Mouse (Mus musculus): Measurements from ENCODE around the gene Rps6kc1. TPM values are rescaled to one million over a fixed set of nuclear protein-coding genes. Genes with fewer than 3 reads are reported as not detected.

Gene Rps6kc1
- polyA plus RNA-seq, 1 experiment = 36.2 TPM

DNA sequence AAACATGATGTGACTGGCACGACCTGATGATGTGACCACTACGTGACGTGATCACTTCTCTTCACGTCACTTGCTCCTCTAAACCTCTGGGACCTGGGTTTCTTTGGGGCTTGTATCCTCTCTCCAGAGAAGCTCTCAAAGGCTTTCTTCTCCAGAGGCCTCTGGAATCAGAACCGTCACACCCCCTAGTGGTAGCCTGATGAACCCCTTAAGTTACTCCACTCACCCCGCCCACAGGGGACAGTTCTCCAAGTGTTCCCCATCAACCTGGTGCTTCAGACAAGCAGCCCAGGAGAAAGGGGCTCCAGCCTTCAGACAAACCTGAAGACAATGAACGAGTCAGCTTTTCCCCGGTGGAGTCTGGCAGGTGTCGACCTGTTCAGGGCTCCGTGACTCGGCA lies 216.0 kb downstream of the Rps6kc1 start:
- no peak for TF ChIP-seq GATA1 (IDR thresholded peaks at IDR 0.05; ENCODE audit: low read length)

DNA sequence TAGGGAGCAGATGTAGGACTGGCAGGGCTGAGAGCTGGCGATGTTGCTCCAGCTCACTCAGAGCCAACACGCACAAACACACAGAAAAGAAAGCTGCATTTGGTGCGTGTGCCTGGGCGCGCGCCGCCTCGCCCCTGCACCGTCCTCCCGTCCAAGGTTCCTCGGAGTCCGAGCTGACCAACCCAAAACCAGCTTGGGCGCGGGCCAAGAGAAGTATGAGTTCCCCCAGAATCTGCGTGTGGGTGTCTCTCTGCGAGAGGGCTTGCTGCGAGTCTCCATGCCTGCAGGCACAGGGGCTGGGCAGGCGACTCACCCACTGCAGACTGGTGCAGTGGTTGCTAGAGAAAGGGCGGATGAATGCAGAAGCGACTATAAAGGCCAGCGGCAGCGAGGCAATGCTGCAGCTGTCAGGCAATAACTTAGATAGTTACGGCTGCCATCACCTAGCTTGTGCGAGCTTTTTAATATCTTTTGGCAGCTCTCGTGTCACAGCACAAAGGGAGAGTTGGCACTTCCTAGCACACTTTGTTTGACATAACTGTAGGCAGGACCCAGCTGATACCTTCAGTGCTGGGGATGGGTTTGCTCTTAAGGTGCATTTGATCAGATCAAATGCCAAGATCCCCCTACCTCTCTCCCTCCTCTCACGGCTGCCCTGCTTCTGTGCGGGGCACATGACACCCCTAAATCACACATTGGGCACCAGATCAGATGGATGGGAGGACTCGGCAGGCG lies 220.9 kb downstream of the Rps6kc1 start:
- no peak for TF ChIP-seq GATA1 (IDR thresholded peaks at IDR 0.05; ENCODE audit: low read length)

DNA sequence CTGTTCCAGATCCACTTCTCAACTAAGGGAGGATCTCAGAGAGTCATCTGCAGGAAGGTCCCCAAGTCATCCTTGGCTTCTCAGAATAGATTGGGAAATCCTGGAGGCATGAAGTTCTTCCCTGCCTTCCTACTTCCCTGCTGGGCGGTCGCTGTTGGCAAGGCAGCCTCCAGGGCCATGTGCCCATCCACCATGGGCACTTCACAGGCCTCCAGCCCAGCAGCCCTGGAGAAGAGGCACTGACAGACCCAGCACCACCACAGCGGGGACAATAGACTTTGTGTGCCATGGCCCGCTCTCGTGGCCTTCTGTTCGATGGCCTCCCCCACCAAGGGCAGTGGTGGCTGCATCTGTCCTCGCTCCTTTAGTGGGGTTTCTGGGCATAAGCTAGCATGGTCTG lies 228.5 kb downstream of the Rps6kc1 start:
- no peak for TF ChIP-seq GATA1 (IDR thresholded peaks at IDR 0.05; ENCODE audit: low read length)

DNA sequence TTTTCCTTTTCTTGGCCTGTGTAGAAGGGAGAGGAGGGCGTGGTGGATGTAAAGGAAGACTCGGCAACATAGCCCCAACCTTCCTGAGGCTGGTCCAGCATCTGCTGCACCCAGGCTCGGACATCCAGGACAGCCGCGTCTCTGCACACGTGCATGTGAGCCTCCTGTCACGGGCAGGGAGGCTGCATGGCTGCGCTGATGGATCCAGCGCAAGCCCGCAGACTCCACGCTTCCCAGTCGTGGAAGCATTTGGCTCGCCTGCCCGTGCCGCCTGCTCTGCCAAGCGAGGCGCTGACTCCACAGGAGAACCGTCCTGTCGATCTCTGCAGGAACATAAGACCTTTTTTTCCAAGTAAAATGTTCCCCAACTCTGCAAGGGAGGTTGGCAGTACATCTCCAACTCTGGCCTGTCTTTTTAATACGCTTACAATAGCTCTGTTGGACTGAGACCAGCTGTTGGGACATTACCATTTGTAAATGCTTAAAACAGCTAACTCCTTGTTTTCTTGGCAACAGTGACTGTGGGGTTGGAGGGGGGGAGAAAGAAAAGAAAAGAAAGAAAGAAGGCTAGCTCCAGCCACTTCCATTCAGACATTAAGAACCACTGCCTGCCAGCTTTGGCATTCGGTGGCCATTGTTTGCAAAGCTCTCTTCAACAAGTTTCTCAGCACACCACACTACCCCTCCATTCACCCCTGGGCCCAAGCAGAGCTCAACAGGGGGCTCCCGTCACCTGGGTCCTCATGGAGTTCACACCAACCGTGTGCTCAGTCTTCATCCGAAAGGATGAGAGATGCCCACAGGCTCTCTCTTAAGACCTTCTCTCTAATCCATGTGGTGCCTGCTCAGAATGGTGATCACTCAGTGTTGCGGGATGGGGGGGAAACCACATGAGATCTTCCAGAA lies 229.3 kb downstream of the Rps6kc1 start:
- TF ChIP-seq GATA1 (IDR thresholded peaks at IDR 0.05; ENCODE audit: low read length) = no peak

DNA sequence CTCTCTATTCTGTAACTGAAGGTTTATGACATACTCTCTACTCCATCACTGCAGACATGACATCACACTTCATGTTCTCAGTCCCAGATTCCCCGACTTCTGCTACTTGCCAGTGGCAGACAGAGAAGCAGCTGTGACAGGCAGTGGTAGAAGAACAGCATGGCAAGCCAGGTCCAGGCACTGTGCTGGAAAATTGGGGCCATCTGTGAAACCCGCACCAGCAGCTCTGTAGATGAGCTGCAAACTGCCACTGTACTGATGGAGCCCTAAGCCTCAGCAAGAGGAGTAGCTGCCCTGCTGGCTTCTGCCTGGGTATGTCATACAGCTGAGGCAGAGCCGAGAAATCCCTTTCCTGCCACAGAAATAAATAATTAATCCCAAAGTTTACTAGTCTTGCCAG lies 236.1 kb downstream of the Rps6kc1 start:
- TF ChIP-seq GATA1 (IDR thresholded peaks at IDR 0.05; ENCODE audit: low read length) = no peak

DNA sequence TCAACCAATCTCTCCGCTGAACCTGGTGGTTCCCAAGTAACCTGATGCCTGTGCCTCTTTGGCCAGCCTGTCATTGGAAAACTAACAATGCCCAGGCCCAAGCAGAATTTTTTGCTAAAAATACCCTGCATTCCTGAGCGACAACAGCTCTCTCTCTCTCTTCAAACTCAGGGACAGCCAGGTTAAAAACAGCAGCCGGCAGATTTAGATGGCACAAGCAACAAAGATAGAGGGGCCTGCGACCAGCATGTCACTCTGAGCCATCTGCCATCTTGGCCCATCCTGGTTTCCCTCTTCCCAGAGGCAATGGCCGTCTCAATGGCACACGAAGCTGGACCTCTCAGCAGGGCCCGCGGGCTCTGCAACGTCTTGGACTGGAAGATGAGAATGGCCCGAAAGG lies 242.5 kb downstream of the Rps6kc1 start:
- no peak for TF ChIP-seq GATA1 (IDR thresholded peaks at IDR 0.05; ENCODE audit: low read length)

DNA sequence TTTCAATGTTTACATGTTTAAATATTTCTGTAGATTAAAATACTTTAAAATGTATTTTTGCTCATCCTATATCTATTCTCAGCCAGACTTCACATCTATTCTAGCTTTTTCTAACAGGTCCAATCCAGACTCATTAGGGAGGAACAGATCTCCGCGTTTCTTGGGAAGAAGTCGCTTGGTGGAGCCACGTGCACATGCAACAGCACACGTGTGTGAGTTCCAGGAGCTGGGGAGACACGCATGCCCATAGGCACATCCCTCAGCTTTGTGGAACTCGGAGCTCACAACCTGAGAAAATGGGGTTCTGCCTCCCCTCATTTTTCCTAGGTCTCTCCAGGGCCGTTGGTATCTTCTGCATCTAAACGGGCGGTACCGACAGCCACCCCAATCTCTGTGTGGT lies 243.7 kb downstream of the Rps6kc1 start:
- TF ChIP-seq GATA1 (IDR thresholded peaks at IDR 0.05; ENCODE audit: low read length) = no peak

DNA sequence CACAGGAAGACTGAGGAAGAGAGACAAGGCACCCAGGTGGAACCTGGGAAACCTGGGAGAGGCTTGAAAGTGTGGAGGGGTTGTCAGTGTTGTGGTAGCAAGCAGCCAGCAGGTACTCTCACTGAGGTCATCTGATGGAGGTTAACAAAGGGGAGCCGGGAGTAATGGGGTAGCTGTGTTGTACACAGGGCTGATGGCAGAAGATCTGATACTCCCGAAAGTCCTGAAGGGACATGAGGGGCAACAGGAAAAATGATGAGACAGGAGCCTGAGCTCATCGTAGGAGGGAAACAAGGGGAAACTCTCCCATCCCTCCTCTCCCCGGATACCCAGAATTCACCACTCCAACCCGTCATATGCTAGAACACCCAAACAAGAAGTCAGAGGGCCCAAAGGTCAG lies 244.2 kb downstream of the Rps6kc1 start:
- TF ChIP-seq GATA1 (IDR thresholded peaks at IDR 0.05; ENCODE audit: low read length) = no peak

DNA sequence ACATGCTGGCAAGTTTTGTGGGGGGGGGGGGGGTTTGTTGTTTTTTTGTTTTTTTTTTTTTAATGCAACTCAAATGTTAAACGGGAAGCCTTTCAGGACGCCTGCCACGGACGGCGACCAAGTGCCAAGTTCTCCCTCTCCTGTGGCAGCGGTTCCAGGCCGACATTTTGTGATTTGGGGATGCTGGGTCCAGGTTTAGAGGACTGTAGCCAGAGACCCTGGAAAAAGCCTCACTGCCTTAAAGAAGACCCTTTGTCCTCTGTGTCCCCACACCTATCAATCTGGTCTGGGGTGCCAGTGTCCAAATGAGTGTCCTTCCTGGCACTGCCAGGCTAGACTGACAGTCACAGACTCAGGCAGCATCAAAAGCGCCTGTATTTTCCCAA lies 246.1 kb downstream of the Rps6kc1 start:
- TF ChIP-seq GATA1 (IDR thresholded peaks at IDR 0.05; ENCODE audit: low read length) = no peak

DNA sequence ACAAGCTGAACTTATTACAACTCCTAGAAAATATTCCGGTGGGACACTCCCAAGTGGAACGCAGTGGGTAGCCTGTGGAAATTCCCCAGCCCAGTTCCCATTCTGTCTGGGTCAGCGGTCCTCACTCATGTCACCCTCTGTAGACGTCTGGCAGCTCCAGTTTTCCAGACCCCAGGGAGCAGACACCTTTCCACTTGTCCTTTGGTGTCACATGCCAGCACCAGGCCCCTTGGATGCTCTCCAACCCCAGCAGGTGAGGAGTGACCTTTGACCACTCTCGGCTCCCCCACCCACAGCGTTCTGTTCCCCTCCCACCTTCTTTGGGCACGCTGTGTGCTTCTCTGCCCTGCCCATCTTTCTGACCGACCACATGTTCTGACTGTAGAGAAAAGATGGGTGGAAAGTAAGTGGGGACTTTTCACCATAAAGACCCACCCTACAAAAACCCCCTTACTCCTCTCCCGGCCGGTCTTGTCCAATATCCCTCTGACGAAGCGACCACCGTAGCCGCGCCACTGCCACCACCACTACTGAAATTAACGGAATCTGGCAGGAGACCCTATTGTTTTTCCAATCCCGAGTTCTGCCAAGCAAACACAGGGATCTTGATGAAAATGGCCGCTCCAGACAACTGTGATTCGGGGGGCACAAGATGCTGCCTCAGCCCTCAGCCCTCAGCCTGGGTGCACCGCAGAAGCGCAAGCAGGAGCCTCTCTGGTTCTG lies 246.6 kb downstream of the Rps6kc1 start:
- no peak for TF ChIP-seq GATA1 (IDR thresholded peaks at IDR 0.05; ENCODE audit: low read length)

DNA sequence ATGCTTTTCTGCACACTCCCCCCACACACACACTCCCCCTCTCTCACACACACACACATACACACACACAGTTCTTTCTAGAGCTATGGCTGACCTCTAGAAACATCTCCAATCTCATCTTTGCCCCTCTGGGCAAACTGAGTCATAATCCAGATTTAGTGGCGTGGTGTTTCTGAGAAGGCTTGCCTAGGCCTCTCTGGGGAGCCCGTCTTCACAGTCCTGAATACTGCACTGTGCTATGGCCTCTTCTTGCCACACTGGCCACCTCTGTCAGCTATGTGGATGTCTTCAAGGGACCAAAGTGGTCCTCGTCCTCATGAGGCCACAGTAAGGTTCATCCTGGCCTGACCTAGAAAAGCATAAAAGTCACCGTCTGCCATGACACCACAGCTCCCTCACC lies 247.6 kb downstream of the Rps6kc1 start:
- no peak for TF ChIP-seq GATA1 (IDR thresholded peaks at IDR 0.05; ENCODE audit: low read length)

DNA sequence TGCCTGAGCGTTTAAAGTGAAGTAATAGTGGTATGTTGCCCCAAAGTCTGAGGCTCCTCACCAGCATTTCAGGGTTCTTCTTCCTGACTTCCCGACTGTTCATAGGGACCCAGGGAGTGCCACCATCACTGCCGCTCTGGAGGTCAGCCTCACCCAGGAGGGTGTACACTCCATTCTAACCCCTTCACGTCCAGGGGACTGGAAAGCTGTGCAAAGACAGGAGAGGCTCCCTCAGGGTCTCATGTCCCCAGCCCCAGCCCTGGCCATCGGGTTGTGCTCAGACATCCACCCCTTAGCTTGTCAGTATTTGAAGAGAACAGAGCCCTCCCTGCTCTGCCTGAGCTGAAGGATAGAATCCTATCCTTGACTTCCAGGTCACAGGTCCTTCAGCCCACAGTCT lies 248.8 kb downstream of the Rps6kc1 start:
- no peak for TF ChIP-seq GATA1 (IDR thresholded peaks at IDR 0.05; ENCODE audit: low read length)

DNA sequence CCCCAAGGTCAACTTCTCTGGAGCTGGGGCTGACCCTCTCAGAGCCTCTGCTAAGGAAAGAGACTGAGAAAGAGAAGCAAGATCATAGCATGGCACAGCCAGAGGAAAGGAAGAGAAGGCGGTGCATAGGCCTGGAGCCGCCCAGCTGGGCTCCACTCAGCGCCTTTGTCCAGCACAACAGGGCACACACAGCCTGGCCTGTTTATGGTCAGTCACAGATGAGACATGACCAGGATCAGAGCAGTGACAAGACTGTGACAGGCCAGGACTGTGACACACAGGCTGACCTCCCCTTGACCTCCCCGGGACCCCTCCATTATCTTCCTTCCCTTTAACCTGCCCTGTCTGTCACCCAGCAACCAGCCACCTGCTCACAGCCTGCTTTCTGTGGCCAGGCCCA lies 249.8 kb downstream of the Rps6kc1 start:
- TF ChIP-seq GATA1 (IDR thresholded peaks at IDR 0.05; ENCODE audit: low read length) = no peak

DNA sequence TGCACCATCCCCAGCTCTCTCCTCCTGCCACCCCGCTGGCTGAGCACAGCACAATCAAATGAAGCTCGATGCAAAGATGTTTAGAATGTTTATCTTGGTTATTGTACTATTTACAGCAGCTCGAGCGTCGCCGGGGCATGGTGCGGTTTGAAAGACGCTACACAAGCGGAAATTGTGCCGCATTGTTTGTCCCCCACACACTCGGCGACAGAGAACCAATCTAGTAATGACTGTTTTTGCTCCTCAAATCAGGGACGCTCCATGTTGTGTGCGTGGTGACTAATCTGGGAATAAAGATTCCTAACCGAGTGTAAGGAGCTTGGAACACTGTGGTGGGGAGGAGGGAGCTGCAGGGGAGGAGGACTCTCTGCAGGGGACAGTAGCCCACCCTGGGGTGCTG lies 250.3 kb downstream of the Rps6kc1 start:
- no peak for TF ChIP-seq GATA1 (IDR thresholded peaks at IDR 0.05; ENCODE audit: low read length)

DNA sequence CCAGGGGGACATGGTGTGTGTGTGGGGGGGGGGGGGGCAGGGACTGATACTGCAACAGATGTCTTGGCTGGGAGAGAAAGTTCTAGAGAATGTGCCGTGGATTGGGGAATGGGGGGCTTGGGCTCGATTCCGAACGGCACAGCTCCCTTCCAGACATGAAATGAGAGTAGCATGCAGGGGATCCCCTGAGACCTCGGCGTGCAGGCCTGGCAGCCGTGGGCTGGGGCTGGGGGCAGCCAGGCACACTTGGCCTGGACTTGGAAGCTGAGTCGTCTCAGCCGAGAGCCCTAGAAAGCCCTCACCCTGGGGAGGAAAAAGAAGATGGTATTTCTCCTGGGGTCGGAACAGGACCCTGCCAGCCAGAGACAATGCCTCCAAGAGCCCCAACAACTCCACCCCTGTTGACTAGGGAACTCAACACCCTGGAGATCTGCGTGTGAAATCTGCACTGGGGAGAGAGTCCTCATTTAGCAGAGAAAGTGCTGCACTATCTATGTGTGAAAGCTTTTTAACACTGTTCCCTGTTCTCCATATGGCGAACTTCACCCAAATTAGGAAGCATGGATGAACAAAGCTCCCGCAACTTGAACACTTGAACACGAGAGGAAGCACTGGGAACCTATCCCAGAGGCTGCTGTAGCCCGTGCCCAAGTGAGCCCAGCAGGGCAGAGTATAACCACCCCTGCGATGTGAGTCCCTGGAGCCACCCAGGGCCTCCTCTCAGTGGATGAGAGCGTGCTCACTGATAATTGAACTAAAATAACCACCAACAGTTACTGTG lies 251.7 kb downstream of the Rps6kc1 start:
- no peak for TF ChIP-seq GATA1 (IDR thresholded peaks at IDR 0.05; ENCODE audit: low read length)
